Mouse (Mus musculus) central nervous system, embryonic 11.5 days (tissue): Measurements from ENCODE around the gene Parp16. TPM values are rescaled to one million over a fixed set of nuclear protein-coding genes. Genes with fewer than 3 reads are reported as not detected.

Source experiments
- polyA plus RNA-seq: library from polyadenylated mRNA; depleted of rRNA; stranded (reverse); fragments of >200 nt; gene quantifications from 2 replicates; pipeline ENCODE4 v1.2.3, GENCODE M21; 2012; rRNA removed

The Parp16 gene
- 3.5 and 4.8 TPM in 2 replicates for polyA plus RNA-seq

GRCm38 (mm10) chr9:65195053-65195452 is at the start of gene Parp16:
Gene Parp16 (plus strand): TSS chr9:65195353.

DNA sequence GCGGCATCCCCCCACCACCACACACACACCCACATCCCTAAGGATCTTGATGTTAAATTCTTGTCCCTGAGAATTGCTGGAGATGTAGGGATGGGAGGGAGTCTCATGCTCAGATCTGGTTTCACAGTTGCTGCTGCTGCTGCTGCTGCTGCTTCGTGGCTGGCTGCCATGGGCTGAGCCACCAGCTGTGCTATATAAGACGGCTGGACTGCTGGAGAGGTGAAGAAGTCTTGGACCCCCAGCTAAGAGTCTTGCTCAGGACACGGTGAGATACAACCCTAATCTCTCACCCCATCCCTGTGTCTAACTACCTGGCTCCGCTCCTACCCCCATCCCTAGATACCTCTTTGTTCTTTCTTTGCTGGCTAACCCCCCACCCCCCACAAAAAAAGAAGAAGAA is 69.8 kb downstream of the Parp16 start, which contains the start of gene Cilp:
TSS of gene Cilp (plus strand) at position 222 of the 400 bp plus-strand sequence.

Other genes with a start within 250 kb of the Parp16 start
- gene Slc24a1, start 243.7 kb upstream of the Parp16 start, polyA plus RNA-seq = 0.06 and 0.08 TPM in 2 replicates
- gene Ints14, start 234.4 kb upstream of the Parp16 start, polyA plus RNA-seq = 47.4 and 50.3 TPM in 2 replicates
- gene Hacd3, start 173.7 kb upstream of the Parp16 start, polyA plus RNA-seq = 72.6 and 83.1 TPM in 2 replicates
- gene Dpp8, start 162.9 kb upstream of the Parp16 start, polyA plus RNA-seq = 44.6 and 54.9 TPM in 2 replicates
- 20.1 and 28.0 TPM in 2 replicates for gene Igdcc4, start 93.9 kb upstream of the Parp16 start, polyA plus RNA-seq
- 48.4 and 84.2 TPM in 2 replicates for gene Igdcc3, start 54.2 kb upstream of the Parp16 start, polyA plus RNA-seq
- gene Cilp, start 69.8 kb downstream of the Parp16 start, polyA plus RNA-seq = 0.19 and 0.27 TPM in 2 replicates
- gene Clpx, start 98.9 kb downstream of the Parp16 start, polyA plus RNA-seq = 20.4 and 24.5 TPM in 2 replicates
- gene Pdcd7, start 150.8 kb downstream of the Parp16 start, polyA plus RNA-seq = 16.7 and 44.2 TPM in 2 replicates
- 0.93 and 1.6 TPM in 2 replicates for gene Ubap1l, start 165.7 kb downstream of the Parp16 start, polyA plus RNA-seq
- gene Kbtbd13, start 196.3 kb downstream of the Parp16 start, polyA plus RNA-seq = 0.16 and 0.80 TPM in 2 replicates
- gene Rasl12, start 203.2 kb downstream of the Parp16 start, polyA plus RNA-seq = 4.2 and 7.0 TPM in 2 replicates
- not detected in 2 replicates for gene Slc51b, start 227.6 kb downstream of the Parp16 start, polyA plus RNA-seq
- gene Mtfmt, start 240.4 kb downstream of the Parp16 start, polyA plus RNA-seq = 19.5 and 22.7 TPM in 2 replicates